Mouse (Mus musculus) E14TG2a.4 (cell line): ENCODE measurements at regions not wholly inside any gene's neighbourhood (a gene's known extent, or its start where the extent isn't known, plus 50 kb on each side); places are given as distances from the start of the nearest gene placed in this dataset.

Experiments
- CTCF ChIP-seq: conservative IDR thresholded peaks from 2 replicates; pipeline ENCODE4 v1.5.1; 2014; ENCODE audit warnings: low read length
- NANOG ChIP-seq: IDR thresholded peaks from 2 replicates; pipeline ENCODE4 v1.6.1; 2014; ENCODE audit warnings: borderline replicate concordance, low read length, mixed read lengths
- POU5F1 ChIP-seq: IDR thresholded peaks from 2 replicates; pipeline ENCODE4 v1.6.1; 2014; ENCODE audit warnings: low read length, borderline replicate concordance

GRCm38 (mm10) chr17:62199559-62199958 is 681.6 kb downstream of the Efna5 start:
- TF ChIP-seq CTCF (no peak), POU5F1 (no peak), NANOG (no peak)
